Mouse (Mus musculus) C2C12 (cell line): ENCODE results near the gene Miip. TPM values are rescaled to one million over a fixed set of nuclear protein-coding genes. Genes with fewer than 3 reads are reported as not detected.

Experiments
- H3K27me3 ChIP-seq: one replicate; pipeline ENCODE4 v1.6.1; 2011; ENCODE audit not compliant: control insufficient read depth, insufficient read depth, insufficient read length
- H3K36me3 ChIP-seq: one replicate; pipeline ENCODE4 v1.6.1; 2011; ENCODE audit not compliant: control insufficient read depth, insufficient read depth
- H3K4me3 ChIP-seq: one replicate; pipeline ENCODE4 v1.5.1; 2011; ENCODE audit warnings: mild to moderate bottlenecking, control low read depth; ENCODE audit not compliant: poor library complexity, insufficient read depth, severe bottlenecking
- H3K79me2 ChIP-seq: one replicate; pipeline ENCODE4 v1.6.1; 2011; ENCODE audit not compliant: control insufficient read depth, insufficient read depth
- H3K79me3 ChIP-seq: one replicate; pipeline ENCODE4 v1.6.1; 2011; ENCODE audit warnings: low read depth, control low read depth
- H3ac ChIP-seq: one replicate; pipeline ENCODE3; 2011; ENCODE audit warnings: low read depth; ENCODE audit not compliant: control insufficient read depth, insufficient read length
- CEBPB ChIP-seq: IDR thresholded peaks from one replicate; pipeline ENCODE4 v1.6.1; 2011; ENCODE audit warnings: low read depth, mild to moderate bottlenecking, control low read depth, moderate library complexity
- CTCF ChIP-seq: IDR thresholded peaks from one replicate; pipeline ENCODE4 v1.5.1; 2011; ENCODE audit not compliant: control insufficient read depth, insufficient read depth, insufficient read length
- FOSL1 ChIP-seq: IDR thresholded peaks from one replicate; pipeline ENCODE4 v1.8.0; 2011; ENCODE audit warnings: mild to moderate bottlenecking, low read length; ENCODE audit not compliant: poor library complexity, insufficient read depth, severe bottlenecking
- MAX ChIP-seq: IDR thresholded peaks from one replicate; pipeline ENCODE4 v1.6.1; 2011; ENCODE audit warnings: mild to moderate bottlenecking, control low read depth
- MYOD1 ChIP-seq: IDR thresholded peaks from one replicate; pipeline ENCODE4 v1.6.1; 2011; ENCODE audit warnings: low read depth; ENCODE audit not compliant: control insufficient read depth, insufficient read length
- MYOG ChIP-seq: IDR thresholded peaks from one replicate; pipeline ENCODE4 v1.6.1; 2011; ENCODE audit not compliant: control insufficient read depth, insufficient read length; ENCODE audit errors: extremely low read depth
- USF1 ChIP-seq: IDR thresholded peaks from one replicate; pipeline ENCODE4 v1.6.1; 2011; ENCODE audit warnings: low read depth, mild to moderate bottlenecking, control low read depth, moderate library complexity
- long read RNA-seq, 2 experiments: library from polyadenylated mRNA; unstranded; transcript quantifications; one replicate each; pipeline ENCODE4 v2.0.0; 2019 to 2020
- polyA plus RNA-seq: library from polyadenylated mRNA; unstranded; fragments of >200 nt; fragmentation: generic; extraction: Trizol; gene quantifications from one replicate; pipeline ENCODE4 v1.2.1, GENCODE M21; 2012; ENCODE audit warnings: missing spikeins

Miip gene
- polyA plus RNA-seq: 13.5 TPM
- long read RNA-seq, experiment 1, transcript Miip-201 (10 exons, 1,813 nt): major isoform, 11 of 25 reads
- long read RNA-seq, experiment 1, partial matches to known transcripts: 5 of 25 reads
- long read RNA-seq, experiment 1, other reads (novel, unspliced or antisense): 6 of 25 reads
- long read RNA-seq, experiment 2, transcript Miip-205 (9 exons, 1,909 nt): minor isoform, 8 of 133 reads
- long read RNA-seq, experiment 2, transcript Miip-201 (10 exons, 1,813 nt): major isoform, 91 of 133 reads
- long read RNA-seq, experiment 2, partial matches to known transcripts: 2 of 133 reads
- long read RNA-seq, experiment 2, other reads (novel, unspliced or antisense): 32 of 133 reads

- peak within 1 kb of the TSS; percentile 86 for H3K4me3 ChIP-seq
- H3K36me3 ChIP-seq: peaks cover 25% of the 10 kb centered on the region
- H3K27me3 ChIP-seq: no peaks in the 10 kb centered on the region
- H3ac ChIP-seq: peak within 1 kb of the TSS; percentile 88
- TF ChIP-seq USF1 (no peak), MYOD1 (no peak), MAX (no peak), MYOG (no peak), CEBPB (peak; percentile 97), CTCF (no peak), FOSL1 (no peak)
- H3K79me3 ChIP-seq: peaks cover 22% of the 10 kb centered on the region
- H3K79me2 ChIP-seq: peaks cover 21% of the 10 kb centered on the region
These were observed at the start of gene Miip, which contains the start of gene Fv1 for GRCm38 (mm10) chr4:147868450-147869031. Gene Miip (minus strand): TSS chr4:147868816. Gene Fv1 (plus strand): TSS chr4:147868979.

GRCm38 (mm10) chr4:147909486-147909885 is 40.9 kb upstream of the Miip start:
- TF ChIP-seq CEBPB: no peak
- no peak for TF ChIP-seq USF1
- TF ChIP-seq MYOG: no peak
- no peak for TF ChIP-seq CTCF
- no peak for TF ChIP-seq FOSL1
- TF ChIP-seq MAX: no peak
- Histone ChIP-seq H3K79me3 (no peaks in the 10 kb centered on the region), H3K4me3 (no peak overlapping the region), H3K27me3 (no peaks in the 10 kb centered on the region), H3ac (no peak overlapping the region), H3K79me2 (peaks cover 1% of the 10 kb centered on the region), H3K36me3 (peaks cover 25% of the 10 kb centered on the region)

- H3K79me2 ChIP-seq: peaks cover 32% of the 10 kb centered on the region
- peaks cover 29% of the 10 kb centered on the region for H3K36me3 ChIP-seq
- no peak overlapping the region for H3ac ChIP-seq
- TF ChIP-seq CEBPB (no peak), MYOD1 (peak; percentile 12), USF1 (no peak), FOSL1 (peak; percentile 92), MAX (no peak), MYOG (no peak), CTCF (no peak)
- no peaks in the 10 kb centered on the region for H3K27me3 ChIP-seq
- peaks cover 17% of the 10 kb centered on the region for H3K79me3 ChIP-seq
- no peak overlapping the region for H3K4me3 ChIP-seq
These were observed 37.6 kb upstream of the Miip start for GRCm38 (mm10) chr4:147906230-147906629.

DNA sequence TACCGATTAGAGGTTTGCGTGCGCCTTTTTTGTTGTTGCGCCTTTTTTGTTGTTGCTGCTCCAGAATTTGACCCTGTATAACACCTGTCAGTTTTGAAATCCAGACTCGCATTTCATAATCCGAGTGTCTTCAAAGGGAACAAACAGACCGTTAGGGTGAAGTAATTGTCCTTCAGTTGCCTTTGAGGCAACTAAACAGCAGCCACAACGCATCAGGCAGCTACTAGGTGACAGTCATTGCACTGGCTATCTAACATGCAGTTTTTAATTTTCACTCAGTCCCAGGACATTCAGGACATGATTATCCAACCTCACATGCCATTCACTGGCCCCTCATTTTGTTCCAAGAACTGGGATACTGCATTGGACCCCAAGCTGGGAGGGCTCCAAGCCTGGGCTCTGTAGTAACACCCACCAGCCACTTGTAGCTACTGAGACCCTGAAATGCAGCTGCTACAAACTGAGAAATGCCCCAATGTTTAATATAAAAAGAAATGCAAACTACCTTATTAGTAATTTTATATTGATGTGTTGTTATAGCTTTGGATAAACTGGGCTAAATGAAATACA is 36.6 kb upstream of the Miip start:
- no peak overlapping the region for H3ac ChIP-seq
- peaks cover 17% of the 10 kb centered on the region for H3K79me3 ChIP-seq
- H3K27me3 ChIP-seq: no peaks in the 10 kb centered on the region
- peaks cover 42% of the 10 kb centered on the region for H3K79me2 ChIP-seq
- TF ChIP-seq MYOG (no peak), USF1 (no peak), FOSL1 (no peak), CEBPB (no peak), CTCF (no peak), MYOD1 (no peak), MAX (no peak)
- H3K36me3 ChIP-seq: peaks cover 31% of the 10 kb centered on the region
- peak overlapping the region; percentile 87 for H3K4me3 ChIP-seq

DNA sequence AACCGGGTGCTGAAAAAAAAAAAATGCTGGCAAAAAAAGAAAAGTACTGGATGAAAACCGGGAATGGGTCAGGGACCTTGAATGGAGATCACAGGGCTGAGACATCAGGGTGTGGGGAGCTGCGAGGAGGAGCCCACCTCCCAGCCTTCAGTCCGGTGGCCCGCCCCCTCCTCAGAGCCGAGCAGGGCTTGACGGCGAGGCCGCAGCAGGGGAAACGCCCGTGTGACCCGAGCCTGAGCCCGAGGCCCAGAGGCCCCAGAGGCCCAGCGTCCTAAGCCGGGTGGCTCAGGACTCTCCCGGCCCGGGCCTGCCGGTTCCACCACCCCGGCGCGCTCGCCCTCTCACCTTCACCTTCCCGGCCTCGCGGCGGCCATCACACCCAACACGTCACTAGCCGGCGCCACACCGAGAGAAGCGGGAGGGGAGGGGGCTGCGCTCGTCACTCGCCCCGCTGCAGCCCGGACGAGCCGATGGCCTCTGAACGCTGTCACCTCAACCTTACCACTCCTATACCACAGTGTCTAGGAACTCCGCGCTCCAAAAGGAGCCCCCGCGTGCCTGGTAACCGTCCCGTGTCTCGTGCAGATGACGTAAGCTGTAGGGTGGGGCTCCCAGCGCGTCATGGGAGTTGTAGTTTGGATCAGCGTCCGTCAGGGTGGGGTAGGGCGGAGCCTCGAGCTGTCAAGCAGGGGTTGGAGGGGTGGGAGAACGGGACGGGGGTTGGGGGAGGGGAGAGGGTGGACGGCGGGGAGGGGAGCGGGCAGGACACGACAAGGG is 35.9 kb upstream of the Miip start, which contains the start of gene Mfn2:
TSS of gene Mfn2 (minus strand) at position 392 of the 777 bp plus-strand sequence.
- TF ChIP-seq MAX (peak; percentile 52), CEBPB (no peak)

More for the DNA sequence above, 35.9 kb upstream of the Miip start, which contains the start of gene Mfn2:
- Histone ChIP-seq H3K36me3 (peaks cover 30% of the 10 kb centered on the region), H3K4me3 (peak within 1 kb of the TSS; percentile 87), H3K79me2 (peaks cover 47% of the 10 kb centered on the region), H3K79me3 (peaks cover 17% of the 10 kb centered on the region), H3ac (peak within 1 kb of the TSS; percentile 90), H3K27me3 (no peaks in the 10 kb centered on the region)
